Mouse (Mus musculus) adrenal gland, adult (tissue): ENCODE data around the gene 1700109H08Rik.
"Not testable (repeated sequence)": the region's sequence is repeated elsewhere in the genome, so short reads cannot be mapped to it uniquely, and the experiment has no call there.

Source experiments
- DNase-seq, 2 experiments: peaks; one replicate each; pipeline ENCODE4 v3.0.0; 2022 to 2023; ENCODE audit warnings: low spot score in 1 of 2; ENCODE audit not compliant: inconsistent age in 2 of 2

Gene 1700109H08Rik

DNA sequence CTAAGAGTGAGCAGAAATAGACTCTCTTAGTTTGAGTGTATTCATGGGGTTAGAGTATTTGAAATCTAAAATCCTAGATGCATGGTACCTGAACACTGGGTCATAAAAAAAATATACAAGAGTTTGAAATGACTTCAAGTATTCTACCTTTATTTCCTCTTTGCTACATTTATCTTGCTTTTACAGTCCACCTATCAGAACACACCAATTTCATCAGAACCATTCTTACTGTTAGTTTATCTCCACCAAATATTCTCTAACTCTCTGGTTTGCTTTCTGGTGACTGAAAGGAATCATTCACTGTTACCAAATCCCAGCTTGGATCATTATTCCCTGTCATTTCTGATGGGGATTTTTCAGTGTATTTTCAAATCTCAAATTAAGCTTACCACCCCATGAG is 25.8 kb downstream of the 1700109H08Rik start:
- DNase-seq: no peak

DNA sequence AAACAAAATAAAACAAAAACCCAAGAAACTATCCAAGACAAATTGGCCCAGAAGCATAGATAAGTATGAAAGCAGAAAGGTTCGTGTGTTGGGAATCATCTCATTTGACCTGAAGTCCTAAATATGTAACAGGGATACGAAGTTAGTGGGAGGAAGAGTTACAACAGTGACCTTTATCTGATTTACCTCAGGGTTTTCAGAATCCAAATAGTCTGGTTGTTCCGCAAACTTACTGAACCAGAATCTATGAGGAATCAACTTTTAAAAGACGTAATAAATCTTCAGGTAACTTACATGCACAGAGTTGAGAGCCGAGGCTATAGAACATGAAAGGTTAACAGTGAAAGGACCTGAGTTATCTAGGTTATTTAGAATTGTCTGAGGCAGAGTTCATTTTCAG is 27.4 kb downstream of the 1700109H08Rik start:
- DNase-seq: no peak

DNA sequence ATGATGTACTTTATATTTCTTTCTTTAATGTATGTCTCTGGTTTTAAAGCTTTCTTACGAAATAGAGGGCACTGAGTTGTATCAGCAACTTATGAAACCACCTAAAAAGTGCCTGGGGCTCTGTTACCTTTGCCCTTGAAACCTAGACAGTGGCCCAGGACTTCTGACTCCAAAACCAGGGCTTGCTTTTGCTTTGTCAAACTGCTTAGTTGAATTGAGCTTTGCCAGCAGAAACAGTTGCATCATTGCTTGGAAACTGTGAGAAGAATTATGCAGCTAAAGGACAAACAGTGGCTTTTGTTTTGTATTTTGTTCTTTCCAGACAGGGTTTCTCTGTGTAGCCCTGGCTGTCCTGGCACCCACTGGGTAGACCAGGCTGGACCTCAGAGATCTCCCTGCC is 28.9 kb downstream of the 1700109H08Rik start:
- DNase-seq: peak in 1 of 2 experiments; percentile 69

DNA sequence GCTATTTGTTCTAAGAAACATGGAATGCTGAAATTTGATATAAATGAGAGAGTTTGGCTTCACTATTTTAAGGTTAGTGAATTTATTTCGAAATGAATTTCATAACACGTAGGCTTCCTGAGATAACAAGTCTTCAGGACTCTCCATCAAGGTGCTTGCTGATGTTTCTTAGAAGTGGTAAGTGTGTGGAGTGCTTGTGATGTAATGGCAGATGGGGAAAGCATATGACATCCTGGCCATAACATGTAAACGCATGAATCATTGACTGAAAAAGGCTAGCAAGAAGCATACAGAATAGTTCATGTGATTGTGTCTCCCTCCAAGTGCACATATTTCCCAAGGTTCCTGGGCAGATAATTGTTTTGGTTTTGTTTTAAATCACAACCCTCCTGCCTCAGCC is 29.4 kb downstream of the 1700109H08Rik start:
- no peak for DNase-seq

DNA sequence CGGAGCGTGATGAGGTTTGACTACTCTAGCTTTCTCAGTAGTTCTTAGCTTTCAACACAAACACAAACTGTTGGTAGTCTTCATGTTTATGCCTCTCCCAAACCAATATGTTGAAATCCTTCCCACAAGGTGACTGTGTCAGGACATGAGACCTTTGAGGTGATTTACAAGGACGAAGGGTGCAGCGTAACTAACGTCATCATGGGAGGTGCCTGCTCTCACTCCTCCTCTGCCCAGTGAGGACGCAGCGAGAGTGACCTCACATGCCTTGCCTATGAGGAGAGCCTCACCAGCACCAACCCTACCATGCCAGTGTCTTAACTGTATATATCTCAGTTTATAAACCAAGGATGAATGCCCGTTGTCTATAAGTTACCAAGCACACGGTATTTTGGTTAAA is 35.7 kb downstream of the 1700109H08Rik start:
- DNase-seq: peak in 1 of 2 experiments; percentile 70

DNA sequence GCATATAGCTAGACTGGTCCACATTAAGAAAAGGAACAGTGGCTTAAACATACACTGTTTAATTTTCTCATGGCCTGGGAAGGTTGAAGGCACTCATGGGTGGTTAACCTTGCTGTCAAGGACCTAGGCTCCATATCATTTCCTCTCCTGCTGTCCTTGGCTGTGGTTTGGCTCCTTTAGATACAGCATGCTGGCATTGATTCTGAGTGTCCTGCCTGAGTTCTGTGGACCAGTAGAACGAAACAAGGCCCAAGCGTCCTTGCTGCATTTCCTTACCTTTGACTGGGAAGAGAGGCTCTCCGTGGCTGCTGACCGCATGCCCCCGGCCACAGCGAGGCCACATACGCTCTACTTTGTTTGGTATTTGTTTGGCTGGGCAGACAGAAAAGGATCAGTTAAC is 37.9 kb downstream of the 1700109H08Rik start:
- DNase-seq: peak; percentile 30 to 72

DNA sequence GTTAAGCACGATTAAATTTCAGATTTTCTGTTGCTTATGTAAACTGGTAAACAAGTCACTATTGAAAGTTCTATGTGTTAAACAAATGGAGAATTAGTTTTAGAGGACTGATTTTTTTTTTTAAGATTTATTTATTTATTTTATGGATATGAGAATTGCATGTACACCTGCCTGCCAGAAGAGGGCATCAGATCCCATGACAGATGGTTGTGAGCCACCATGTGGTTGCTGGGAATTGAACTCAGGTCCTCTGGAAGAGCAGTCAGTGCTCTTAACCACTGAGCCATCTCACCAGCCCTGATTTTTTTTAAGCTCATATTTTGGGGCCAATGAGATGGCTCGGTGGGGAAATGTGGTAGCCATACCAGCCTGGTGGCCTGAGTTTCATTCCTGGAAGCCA is 40.5 kb downstream of the 1700109H08Rik start:
- not testable (repeated sequence) for DNase-seq

DNA sequence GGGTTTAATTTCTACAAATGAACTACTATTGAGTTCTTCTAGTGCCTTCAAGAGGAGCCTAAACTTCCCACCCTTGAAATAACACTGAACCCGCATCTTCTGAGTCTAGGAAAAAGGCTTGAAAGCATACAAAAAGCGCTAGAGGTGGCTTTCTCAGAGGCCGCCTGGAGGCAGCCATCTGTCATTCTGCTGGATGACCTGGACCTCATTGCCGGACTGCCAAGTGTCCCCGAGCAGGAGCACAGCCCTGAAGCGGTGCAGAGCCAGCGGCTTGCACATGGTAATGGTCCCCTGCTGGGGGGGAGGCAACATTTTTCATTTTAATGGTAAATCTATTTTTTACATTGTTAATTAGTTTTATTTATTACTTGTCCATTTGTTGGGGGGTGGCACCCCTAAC is 49.1 kb downstream of the 1700109H08Rik start:
- no peak for DNase-seq

DNA sequence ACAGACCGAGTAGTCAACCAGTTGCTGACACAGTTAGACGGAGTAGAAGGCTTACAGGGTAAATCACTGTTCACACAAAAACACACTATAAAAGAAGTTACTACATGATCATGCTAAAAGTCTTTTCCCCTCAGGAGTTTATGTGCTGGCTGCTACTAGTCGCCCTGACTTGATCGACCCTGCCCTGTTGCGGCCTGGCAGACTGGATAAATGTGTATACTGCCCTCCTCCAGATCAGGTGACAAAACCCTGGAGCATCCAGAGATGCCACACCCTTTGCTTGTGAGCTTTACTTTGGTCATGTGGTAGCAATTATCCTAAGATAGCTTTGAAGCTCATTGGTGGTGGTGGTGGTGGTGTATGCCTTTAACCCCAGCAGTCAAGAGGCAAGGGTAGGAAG is 58.7 kb downstream of the 1700109H08Rik start:
- DNase-seq: no peak

DNA sequence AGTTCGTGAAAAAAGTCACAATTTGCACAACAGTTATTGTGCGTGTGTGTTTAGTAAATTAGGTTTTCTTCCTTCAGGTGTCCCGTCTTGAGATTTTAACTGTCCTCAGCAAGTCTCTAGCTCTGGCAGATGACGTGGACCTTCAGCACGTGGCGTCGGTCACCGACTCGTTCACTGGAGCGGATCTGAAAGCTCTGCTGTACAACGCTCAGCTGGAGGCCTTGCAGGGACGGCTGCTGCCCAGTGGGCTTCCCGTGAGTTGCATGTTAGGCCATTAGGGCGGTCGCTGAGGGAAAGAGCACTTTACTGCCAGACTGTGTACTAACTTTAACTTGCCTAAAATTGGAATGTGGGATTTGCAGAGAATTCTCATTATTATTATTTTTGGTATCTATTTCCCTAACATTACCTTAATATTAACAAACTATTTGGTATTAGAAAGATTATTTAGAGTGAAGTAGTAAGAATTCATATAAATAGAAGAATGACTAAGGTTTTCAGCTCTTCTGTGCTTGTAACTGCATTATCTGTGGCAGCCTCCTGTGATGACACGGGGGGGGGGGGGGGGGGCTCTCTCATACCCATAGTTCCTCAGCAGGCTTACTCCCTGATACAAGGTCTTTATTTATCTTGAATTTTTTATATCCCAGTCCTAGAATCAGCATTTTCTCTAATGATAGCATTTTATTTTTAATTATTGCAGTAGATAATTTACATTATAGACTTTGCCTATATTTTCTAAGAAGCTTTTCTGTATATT is 60.3 kb downstream of the 1700109H08Rik start:
- DNase-seq: no peak

DNA sequence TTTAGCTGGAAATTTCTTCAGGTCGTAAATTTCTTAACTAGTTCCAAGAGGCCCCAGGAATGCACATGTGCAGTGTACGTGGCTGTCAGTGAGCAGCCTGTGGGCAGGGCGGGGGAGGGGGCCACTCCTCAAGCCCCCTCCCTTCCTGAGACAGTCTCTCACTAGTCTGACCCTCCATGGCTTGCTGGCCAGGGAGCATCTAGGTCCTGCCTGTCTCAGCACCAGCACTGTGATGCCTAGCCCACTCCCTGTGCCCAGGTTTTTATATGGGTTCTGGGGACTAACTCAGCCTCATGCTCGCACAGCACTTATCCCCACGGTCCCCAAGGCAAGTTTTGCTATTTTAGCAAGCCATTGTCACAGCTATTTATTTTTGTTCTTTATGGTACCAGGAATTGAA is 60.9 kb downstream of the 1700109H08Rik start:
- DNase-seq: no peak

DNA sequence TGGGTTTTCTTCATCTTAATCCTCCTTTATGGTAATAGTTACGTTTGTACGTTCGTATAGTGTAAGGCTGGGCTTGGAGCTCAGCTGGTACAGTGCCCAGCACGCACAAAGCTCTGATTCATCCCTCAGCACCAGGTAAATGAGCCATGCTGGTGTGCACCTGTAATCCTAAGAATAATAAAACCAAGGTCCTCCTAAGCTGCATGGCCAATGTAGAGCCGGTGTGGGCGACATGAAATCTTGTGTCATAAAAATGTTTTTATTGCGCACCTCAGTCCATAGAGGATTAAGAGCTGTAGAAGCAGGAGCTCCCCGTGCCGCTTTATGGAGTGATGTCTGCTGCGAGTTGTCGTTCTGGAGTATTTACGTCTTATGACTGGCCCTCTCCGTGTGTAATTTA is 61.9 kb downstream of the 1700109H08Rik start:
- no peak for DNase-seq

DNA sequence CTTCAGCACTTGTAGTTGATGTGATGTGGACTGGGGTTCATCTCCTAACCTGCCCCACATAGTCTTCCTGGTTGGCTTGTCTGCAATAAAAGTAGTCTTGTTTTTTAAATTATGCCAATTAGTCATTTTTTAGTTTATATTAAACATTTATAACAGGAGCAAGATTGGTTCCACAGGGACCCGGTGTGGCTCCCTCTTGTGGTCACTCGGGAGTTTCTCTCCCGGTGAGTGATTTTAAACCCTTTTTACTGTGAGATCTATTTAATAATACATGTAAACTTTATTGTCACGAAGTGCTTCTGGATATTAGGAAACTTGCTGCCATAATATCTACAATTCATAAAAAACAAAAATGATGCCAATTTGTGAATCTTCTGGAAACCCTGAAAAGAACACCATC is 62.6 kb downstream of the 1700109H08Rik start:
- DNase-seq: no peak
